Mouse (Mus musculus): ENCODE measurements around the gene Ccdc96. TPM values are rescaled to one million over a fixed set of nuclear protein-coding genes. Genes with fewer than 3 reads are reported as not detected.

Ccdc96 gene
- polyA plus RNA-seq, 1 experiment from 2014 or later = 4.6 TPM

GRCm38 (mm10) chr5:36535438-36536176 is 51.2 kb downstream of the Ccdc96 start:
- no peak for ATAC-seq (ENCODE audit: low FRiP score, low read depth)
- Histone ChIP-seq H3K27me3 (replicated peaks) (no peaks in the 10 kb centered on the region), H3K27ac (no peak overlapping the region), H3K4me3 (no peak overlapping the region), H3K9ac (no peak overlapping the region), H3K36me3 (no peaks in the 10 kb centered on the region), H3K4me1 (no peaks in the 10 kb centered on the region), H3K9me3 (no peaks in the 10 kb centered on the region), H3K4me2 (replicated peaks) (no peak overlapping the region)
- 87% methylated on average over 6 of the region's 6 CpGs for WGBS

- H3K4me1 ChIP-seq = no peaks in the 10 kb centered on the region
- no peaks in the 10 kb centered on the region for H3K27me3 ChIP-seq (replicated peaks)
- no peaks in the 10 kb centered on the region for H3K9me3 ChIP-seq
- no peak overlapping the region for H3K4me3 ChIP-seq
- H3K4me2 ChIP-seq (replicated peaks) = no peak overlapping the region
- no peak overlapping the region for H3K9ac ChIP-seq
- ATAC-seq (ENCODE audit: low FRiP score, low read depth) = no peak
- 89% methylated on average over 3 of the region's 3 CpGs for WGBS
- no peaks in the 10 kb centered on the region for H3K36me3 ChIP-seq
- H3K27ac ChIP-seq = no peak overlapping the region
Observed at GRCm38 (mm10) chr5:36536424-36536823, 52.0 kb downstream of the Ccdc96 start.

Other genes with a start within 250 kb of the Ccdc96 start
- 11.0 and 12.1 TPM in 2 replicates for gene Sorcs2, start 86.4 kb upstream of the Ccdc96 start, polyA plus RNA-seq (2016; fragmentation: Nextera tagmentation; extraction: Ambion mirVana)
- gene Grpel1, start 19.6 kb upstream of the Ccdc96 start, polyA plus RNA-seq (2016; fragmentation: Nextera tagmentation; extraction: Ambion mirVana) = 46.1 and 48.2 TPM in 2 replicates
- 2.5 and 2.7 TPM in 2 replicates for gene Tada2b, start 303 bp upstream of the Ccdc96 start, polyA plus RNA-seq (2016; fragmentation: Nextera tagmentation; extraction: Ambion mirVana)
- 57.3 TPM in 2 replicates for gene Tbc1d14, start 108.7 kb downstream of the Ccdc96 start, polyA plus RNA-seq (2016; fragmentation: Nextera tagmentation; extraction: Ambion mirVana)
- 37.3 and 38.3 TPM in 2 replicates for gene D5Ertd579e, start 211.4 kb downstream of the Ccdc96 start, polyA plus RNA-seq (2016; fragmentation: Nextera tagmentation; extraction: Ambion mirVana)